Mouse (Mus musculus): ENCODE results near the gene Gm21958. TPM values are rescaled to one million over a fixed set of nuclear protein-coding genes. Genes with fewer than 3 reads are reported as not detected.
"Not testable (repeated sequence)": the region's sequence is repeated elsewhere in the genome, so short reads cannot be mapped to it uniquely, and the experiment has no call there.

The Gm21958 gene
- total and polyA plus RNA-seq, 2 experiments = not detected

DNA sequence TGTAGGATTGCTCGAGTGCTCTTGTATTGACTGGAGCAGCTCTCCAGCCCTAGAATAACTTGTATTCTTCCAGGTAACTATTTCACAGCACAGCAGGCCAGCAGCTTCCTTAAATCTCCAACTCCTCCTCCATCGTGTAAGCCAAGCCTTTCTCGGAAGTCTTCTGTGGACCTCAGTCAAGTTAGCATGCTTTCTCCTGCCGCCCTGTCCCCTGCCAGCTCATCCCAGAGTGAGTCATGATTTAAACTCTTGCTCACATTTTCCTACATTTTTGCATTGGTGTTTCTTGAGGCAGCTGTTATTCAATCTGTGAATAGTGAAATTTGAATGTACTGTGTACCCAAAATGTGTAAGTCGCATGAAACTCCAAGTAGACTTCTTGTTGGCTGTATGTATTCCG is 1.3 kb upstream of the Gm21958 start:
- WGBS = 92% methylated on average over 6 of the region's 6 CpGs
- no peak overlapping the region for H3K9ac ChIP-seq (ENCODE audit: low read depth, low read length)
- peaks cover 53% of the 10 kb centered on the region for H3K36me3 ChIP-seq (ENCODE audit: control insufficient read depth, insufficient read depth, low read length)

DNA sequence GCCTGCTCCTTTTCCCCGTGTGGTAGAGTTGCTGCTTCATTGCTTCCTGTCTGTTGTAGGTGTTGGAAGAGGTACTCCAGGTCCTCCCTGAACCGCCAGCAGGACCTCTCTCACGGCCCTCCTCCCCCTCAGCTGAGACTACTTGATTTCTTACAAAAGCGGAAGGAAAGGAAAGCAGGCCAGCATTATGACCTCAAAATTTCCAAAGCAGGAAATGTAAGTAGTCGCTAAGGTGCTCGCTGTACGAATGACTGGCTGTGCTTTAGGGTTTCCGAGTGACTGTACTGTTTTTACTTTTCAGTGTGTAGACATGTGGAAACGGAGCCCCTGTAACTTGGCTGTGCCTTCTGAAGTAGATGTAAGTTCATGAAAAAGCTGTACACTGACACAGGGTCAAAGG is 5.2 kb downstream of the Gm21958 start:
- H3K36me3 ChIP-seq (ENCODE audit: control insufficient read depth, insufficient read depth, low read length) = peaks cover 57% of the 10 kb centered on the region
- no peak overlapping the region for H3K4me3 ChIP-seq (ENCODE audit: insufficient read depth, low read depth, low read length)
- no peak for DNase-seq (ENCODE audit: extremely low read depth, low read depth, low spot score)
- no peaks in the 10 kb centered on the region for H3K79me2 ChIP-seq (ENCODE audit: control insufficient read depth, insufficient read depth, low read length)
- TF ChIP-seq CTCF (IDR thresholded peaks at IDR 0.05; ENCODE audit: low read depth, low read length) (no peak), POLR2A (IDR thresholded peaks at IDR 0.05; ENCODE audit: extremely low read depth, insufficient read depth, low read length) (no peak)
- no peaks in the 10 kb centered on the region for H3K4me1 ChIP-seq (ENCODE audit: control insufficient read depth, insufficient read depth, low read length)
- no peak overlapping the region for H3K9ac ChIP-seq (ENCODE audit: low read depth, low read length)
- 0 out of 2 replicates have a peak overlapping the region, but pooled peaks have one; percentile 43 for H3K27ac ChIP-seq (replicated peaks; ENCODE audit: insufficient read depth, low read depth, low read length)
- 79% methylated on average over 9 of the region's 9 CpGs for WGBS
- no peaks in the 10 kb centered on the region for H3K27me3 ChIP-seq (ENCODE audit: control insufficient read depth, insufficient read depth, low read length)

More for the DNA sequence above, 1.3 kb upstream of the Gm21958 start:
- TF ChIP-seq POLR2A (IDR thresholded peaks at IDR 0.05; ENCODE audit: extremely low read depth, insufficient read depth, low read length) (no peak), CTCF (IDR thresholded peaks at IDR 0.05; ENCODE audit: low read depth, low read length) (no peak)
- Histone ChIP-seq H3K79me2 (ENCODE audit: control insufficient read depth, insufficient read depth, low read length) (no peaks in the 10 kb centered on the region), H3K4me1 (ENCODE audit: control insufficient read depth, insufficient read depth, low read length) (no peaks in the 10 kb centered on the region), H3K27ac (replicated peaks; ENCODE audit: insufficient read depth, low read depth, low read length) (no peak overlapping the region), H3K4me3 (ENCODE audit: insufficient read depth, low read depth, low read length) (no peak overlapping the region), H3K27me3 (ENCODE audit: control insufficient read depth, insufficient read depth, low read length) (no peaks in the 10 kb centered on the region)
- DNase-seq (ENCODE audit: extremely low read depth, low read depth, low spot score) = no peak

DNA sequence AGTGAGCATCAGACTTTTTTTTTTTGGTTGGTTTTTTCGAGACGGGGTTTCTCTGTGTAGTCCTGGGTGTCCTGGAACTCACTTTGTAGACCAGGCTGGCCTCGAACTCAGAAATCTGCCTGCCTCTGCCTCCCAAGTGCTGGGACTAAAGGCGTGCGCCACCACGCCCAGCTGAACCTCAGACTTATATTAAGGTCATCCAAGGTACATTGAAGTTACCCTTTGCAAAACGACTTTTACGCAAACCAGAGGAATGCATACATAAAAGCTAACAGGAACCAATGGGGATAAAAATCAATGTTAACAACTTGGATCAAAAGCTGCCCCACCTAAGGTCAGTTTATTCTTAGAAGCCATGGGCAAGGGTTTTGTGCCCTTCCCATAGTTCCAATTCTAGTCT is 10.0 kb downstream of the Gm21958 start:
- DNase-seq (ENCODE audit: extremely low read depth, low read depth, low spot score); H3K4me1 ChIP-seq (ENCODE audit: control insufficient read depth, insufficient read depth, low read length); H3K27ac ChIP-seq (replicated peaks; ENCODE audit: insufficient read depth, low read depth, low read length); H3K4me3 ChIP-seq (ENCODE audit: insufficient read depth, low read depth, low read length); H3K79me2 ChIP-seq (ENCODE audit: control insufficient read depth, insufficient read depth, low read length); H3K9ac ChIP-seq (ENCODE audit: low read depth, low read length); H3K27me3 ChIP-seq (ENCODE audit: control insufficient read depth, insufficient read depth, low read length): not testable (repeated sequence)
- peaks cover 54% of the 10 kb centered on the region for H3K36me3 ChIP-seq (ENCODE audit: control insufficient read depth, insufficient read depth, low read length)
- WGBS = 94% methylated on average over 8 of the region's 8 CpGs

DNA sequence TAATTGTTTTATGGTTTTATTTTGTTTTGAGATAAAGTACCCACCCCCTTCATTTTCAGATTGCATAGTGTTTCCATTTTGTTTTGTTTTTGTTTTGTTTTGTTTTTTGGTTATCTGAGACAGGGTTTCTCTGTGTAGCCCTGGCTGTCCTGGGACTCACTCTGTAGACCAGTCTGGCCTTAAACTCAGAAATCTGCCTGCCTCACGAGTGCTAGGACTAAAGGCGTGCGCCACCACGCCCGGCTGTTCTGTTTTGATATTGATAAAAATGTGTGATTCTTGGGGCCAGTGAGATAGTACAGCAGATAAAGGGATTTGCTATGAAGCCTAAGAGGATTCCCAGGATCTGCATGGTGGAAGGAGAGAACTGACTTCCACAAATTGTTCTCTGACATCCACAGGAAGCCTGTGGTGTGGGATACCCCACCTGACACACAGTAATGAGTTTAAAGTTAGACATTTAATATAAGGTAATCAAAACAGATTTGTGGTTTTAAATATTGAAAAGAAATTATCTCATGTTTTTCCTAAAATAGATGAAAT is 14.3 kb downstream of the Gm21958 start:
- Histone ChIP-seq H3K27me3 (ENCODE audit: control insufficient read depth, insufficient read depth, low read length) (no peaks in the 10 kb centered on the region), H3K4me3 (ENCODE audit: insufficient read depth, low read depth, low read length) (no peak overlapping the region), H3K27ac (replicated peaks; ENCODE audit: insufficient read depth, low read depth, low read length) (no peak overlapping the region), H3K9ac (ENCODE audit: low read depth, low read length) (no peak overlapping the region), H3K79me2 (ENCODE audit: control insufficient read depth, insufficient read depth, low read length) (no peaks in the 10 kb centered on the region; the same call in 1 of the 2 replicates), H3K36me3 (ENCODE audit: control insufficient read depth, insufficient read depth, low read length) (peaks cover 55% of the 10 kb centered on the region), H3K4me1 (ENCODE audit: control insufficient read depth, insufficient read depth, low read length) (no peaks in the 10 kb centered on the region)
- WGBS = 84% methylated on average over 5 of the region's 5 CpGs
- TF ChIP-seq CTCF (IDR thresholded peaks at IDR 0.05; ENCODE audit: low read depth, low read length) (no peak), POLR2A (IDR thresholded peaks at IDR 0.05; ENCODE audit: extremely low read depth, insufficient read depth, low read length) (no peak)
- no peak for DNase-seq (ENCODE audit: extremely low read depth, low read depth, low spot score)

DNA sequence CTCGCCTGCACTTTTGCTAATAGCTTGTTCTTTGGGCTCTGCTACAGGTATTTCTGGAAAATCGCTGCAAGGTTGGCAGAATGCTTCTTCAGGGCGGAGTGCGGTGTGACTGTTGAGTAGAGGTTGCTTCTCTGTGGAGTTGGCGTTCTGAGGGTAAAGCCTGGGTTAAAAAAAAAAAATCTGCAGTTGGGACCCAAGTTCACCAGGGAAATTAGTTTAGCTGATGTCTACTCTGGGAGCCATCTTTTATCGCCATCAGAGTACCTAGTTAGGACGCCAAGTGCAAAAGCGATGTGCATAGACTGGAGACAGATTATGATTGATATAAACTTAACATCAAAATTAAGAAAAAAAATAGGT is 21.1 kb downstream of the Gm21958 start:
- H3K79me2 ChIP-seq (ENCODE audit: control insufficient read depth, insufficient read depth, low read length) = no peaks in the 10 kb centered on the region
- TF ChIP-seq CTCF (IDR thresholded peaks at IDR 0.05; ENCODE audit: low read depth, low read length) = no peak
- no peak for TF ChIP-seq POLR2A (IDR thresholded peaks at IDR 0.05; ENCODE audit: extremely low read depth, insufficient read depth, low read length)
- 0% methylated on average over 8 of the region's 8 CpGs for WGBS
- peaks cover 24% of the 10 kb centered on the region for H3K36me3 ChIP-seq (ENCODE audit: control insufficient read depth, insufficient read depth, low read length)
- H3K27me3 ChIP-seq (ENCODE audit: control insufficient read depth, insufficient read depth, low read length) = no peaks in the 10 kb centered on the region
- DNase-seq (ENCODE audit: extremely low read depth, low read depth, low spot score) = peak; percentile 58
- H3K4me1 ChIP-seq (ENCODE audit: control insufficient read depth, insufficient read depth, low read length) = peaks cover 1% of the 10 kb centered on the region; the same call in 1 of the 2 replicates
- H3K4me3 ChIP-seq (ENCODE audit: insufficient read depth, low read depth, low read length) = peak overlapping the region; percentile 92
- peak overlapping the region; percentile 73 for H3K27ac ChIP-seq (replicated peaks; ENCODE audit: insufficient read depth, low read depth, low read length)
- H3K9ac ChIP-seq (ENCODE audit: low read depth, low read length) = peak overlapping the region; percentile 80

DNA sequence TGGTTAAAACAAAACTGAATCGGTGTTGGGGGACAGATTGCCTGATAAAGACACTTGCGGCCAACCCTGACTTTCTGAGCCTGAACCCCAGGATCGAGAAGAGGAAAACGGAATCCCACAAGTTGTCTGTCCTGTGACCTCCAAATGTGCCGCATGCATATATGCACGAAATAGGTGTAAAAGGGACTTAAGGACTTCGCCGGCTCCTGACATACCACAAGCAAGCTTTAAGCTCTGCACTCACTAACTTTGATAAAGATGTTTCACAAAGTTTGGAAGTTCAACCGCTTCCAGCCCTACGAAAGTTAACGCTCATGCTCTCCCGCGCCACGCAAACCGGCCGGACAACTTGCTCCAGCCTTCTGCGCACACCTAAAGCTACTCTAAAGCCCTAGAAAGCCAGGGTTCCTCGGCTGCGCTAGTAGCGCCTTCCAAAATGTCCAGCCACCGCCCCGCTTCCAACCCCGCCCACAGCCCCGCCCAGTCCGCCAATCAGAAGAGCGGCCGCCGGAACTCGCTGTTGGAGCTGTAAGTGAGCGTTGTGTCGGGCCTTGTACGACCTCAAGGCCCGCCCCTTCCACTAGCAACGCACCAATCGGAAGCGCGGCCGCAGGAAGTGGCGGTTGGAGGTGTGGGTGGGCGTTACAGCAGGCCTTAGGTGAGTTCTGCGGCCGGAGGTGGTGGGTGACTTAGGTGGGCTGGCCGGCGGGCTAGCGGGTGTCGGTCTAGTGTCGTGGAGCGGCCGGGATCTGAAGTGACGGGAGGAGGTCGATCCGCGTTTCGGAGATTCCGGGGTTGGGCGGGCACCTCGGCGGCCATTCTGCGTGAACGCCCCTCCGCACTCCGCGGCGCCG is 21.7 kb downstream of the Gm21958 start, which contains the start of gene Supt20:
Supt20 (plus strand) TSS at position 606 of the 854 bp plus-strand sequence.
- Histone ChIP-seq H3K79me2 (ENCODE audit: control insufficient read depth, insufficient read depth, low read length) (no peaks in the 10 kb centered on the region), H3K27ac (replicated peaks; ENCODE audit: insufficient read depth, low read depth, low read length) (peak within 1 kb of the TSS; percentile 73), H3K36me3 (ENCODE audit: control insufficient read depth, insufficient read depth, low read length) (peaks cover 21% of the 10 kb centered on the region), H3K4me1 (ENCODE audit: control insufficient read depth, insufficient read depth, low read length) (peaks cover 1% of the 10 kb centered on the region; the same call in 1 of the 2 replicates), H3K27me3 (ENCODE audit: control insufficient read depth, insufficient read depth, low read length) (no peaks in the 10 kb centered on the region), H3K9ac (ENCODE audit: low read depth, low read length) (peak within 1 kb of the TSS; percentile 80), H3K4me3 (ENCODE audit: insufficient read depth, low read depth, low read length) (peak within 1 kb of the TSS; percentile 92)
- TF ChIP-seq POLR2A (IDR thresholded peaks at IDR 0.05; ENCODE audit: extremely low read depth, insufficient read depth, low read length) (peak; percentile 53), CTCF (IDR thresholded peaks at IDR 0.05; ENCODE audit: low read depth, low read length) (no peak)
- DNase-seq (ENCODE audit: extremely low read depth, low read depth, low spot score) = peak; percentile 88
- 1% methylated on average over 65 of the region's 65 CpGs for WGBS

All from liver, adult 2 months (tissue).